Mouse (Mus musculus): ENCODE results near the gene Whamm. TPM values are rescaled to one million over a fixed set of nuclear protein-coding genes. Genes with fewer than 3 reads are reported as not detected.

Whamm gene
- 10 to 100 TPM; 18.9 to 20.1 TPM for total RNA-seq (2021)
- long read RNA-seq, experiment 1, transcript Whamm-201 (10 exons, 3,069 nt), result major isoform, 15 of 22 reads
- long read RNA-seq, experiment 1, partial matches to known transcripts, result 1 of 22 reads
- long read RNA-seq, experiment 1, other reads (novel, unspliced or antisense), result 6 of 22 reads
- long read RNA-seq, experiment 2, transcript Whamm-201 (10 exons, 3,069 nt), result major isoform, 13 of 36 reads
- long read RNA-seq, experiment 2, partial matches to known transcripts, result 14 of 36 reads
- long read RNA-seq, experiment 2, other reads (novel, unspliced or antisense), result 9 of 36 reads

DNA sequence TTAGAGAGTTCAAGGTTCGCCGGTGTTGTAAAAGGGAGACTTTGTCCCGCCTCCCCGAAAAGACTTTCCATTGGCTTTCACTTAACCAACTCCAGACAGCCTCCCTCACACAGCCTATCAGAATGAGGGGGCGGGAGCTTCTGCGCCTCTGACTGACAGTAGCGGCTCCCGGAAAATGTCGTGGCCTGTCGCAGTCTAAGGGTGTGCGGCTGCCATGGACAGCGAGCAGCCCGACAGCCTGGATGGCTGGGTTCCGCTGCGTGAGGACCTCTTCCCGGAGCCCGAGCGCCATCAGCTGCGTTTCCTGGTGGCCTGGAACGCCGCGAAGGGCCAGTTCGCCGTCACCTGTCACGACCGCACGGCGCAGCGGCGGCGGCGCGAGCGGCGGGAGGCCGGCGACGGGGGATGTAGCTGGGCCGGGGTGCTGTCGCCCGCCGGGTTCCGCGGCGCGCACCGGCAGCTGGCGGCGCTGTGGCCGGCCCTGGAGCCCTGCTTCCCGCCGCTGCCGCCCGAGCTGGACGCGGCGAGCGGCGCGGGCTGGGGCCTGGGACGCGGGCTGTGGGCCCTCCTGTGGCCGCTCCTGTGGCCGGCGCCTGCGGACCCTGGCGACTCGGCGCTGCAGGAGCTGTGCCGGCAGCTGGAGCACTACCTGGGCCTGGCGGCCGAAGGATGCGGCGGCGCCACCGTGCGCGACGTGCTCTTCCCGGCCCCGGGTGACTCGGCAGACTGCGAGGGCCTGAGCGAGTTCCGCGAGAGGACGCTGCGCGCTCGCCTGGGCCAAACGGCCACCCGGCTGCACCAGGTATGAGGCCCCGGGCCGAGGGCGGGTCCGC, at the start of gene Whamm:
TSS of gene Whamm (plus strand) at position 159 of the 833 bp plus-strand sequence.
- peak; percentile 87 to 88 for DNase-seq (ENCODE audit: low spot score in 2 of 2)

DNA sequence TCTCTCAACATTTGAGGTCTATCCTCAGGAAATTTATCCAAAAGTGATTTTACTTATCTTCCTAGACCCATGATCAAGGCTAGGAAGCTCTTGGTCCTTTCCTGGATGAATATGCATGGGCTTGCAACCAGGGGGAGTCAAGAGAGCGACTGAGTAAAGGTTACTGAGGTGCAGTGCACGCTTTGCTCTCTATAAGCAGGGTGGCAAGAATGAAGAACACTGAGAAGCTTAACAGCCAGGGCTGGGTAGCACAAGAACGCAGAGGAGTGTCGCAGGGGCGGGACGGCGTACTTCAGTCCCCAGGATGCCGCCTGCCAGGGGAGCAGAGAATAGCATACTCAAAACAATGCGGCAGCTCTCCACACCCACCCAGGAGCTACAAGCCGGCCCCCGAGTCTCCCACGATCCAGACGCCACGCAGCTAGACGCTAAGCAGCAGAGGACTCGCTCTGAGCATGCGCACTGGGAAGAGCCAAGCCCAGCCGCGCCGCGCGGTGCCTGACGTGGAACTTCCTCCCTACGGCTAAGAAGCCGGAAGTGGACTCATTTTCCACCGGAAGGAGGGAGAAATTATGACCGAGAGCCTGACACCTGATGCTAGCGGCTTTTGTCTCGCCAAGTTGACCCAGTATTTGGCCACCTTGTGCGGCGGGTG, 47.9 kb upstream of the Whamm start:
- DNase-seq (ENCODE audit: low spot score in 2 of 2), result peak; percentile 77 to 82

GRCm38 (mm10) chr7:81523663-81524017, 47.4 kb upstream of the Whamm start:
- no peak for DNase-seq (ENCODE audit: low spot score in 2 of 2)

DNA sequence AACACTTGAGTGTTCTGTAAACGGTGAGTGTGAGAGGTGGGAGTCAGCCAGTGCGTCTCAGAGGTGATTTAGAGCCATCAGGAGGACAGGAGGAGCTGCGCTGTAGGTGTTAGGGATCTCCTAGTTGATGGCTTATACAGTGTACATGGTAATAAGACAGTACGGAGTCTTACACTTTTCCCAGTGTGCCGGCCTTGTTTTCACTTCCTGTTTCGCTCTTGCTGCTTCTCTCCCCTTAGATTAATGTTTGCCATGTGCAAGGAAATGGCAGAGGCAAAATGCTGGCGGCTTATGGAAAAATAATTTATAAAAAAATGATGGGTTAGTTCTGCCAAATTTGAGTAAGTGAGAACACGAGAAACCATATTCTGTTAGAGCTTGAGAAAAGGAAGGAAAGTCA, 42.1 kb upstream of the Whamm start:
- DNase-seq (ENCODE audit: low spot score in 2 of 2), result no peak

DNA sequence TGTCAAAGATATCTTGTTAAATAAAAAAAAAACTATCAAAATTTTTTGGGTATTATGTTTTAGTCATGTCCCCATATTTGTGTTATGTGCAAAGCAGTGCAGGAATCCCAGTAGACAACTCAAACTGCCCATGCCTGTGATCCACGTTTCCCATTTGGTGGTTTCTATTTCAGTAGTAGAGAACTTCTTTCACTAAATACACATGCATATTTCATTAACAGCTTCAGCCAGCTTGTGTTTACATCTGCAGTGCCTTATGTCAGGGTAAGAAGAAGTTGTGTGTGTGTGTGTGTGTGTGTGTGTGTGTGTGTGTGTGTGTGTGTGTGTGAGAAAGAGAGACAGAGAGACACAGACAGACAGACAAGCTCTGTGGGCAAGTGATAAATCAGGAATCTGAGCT, 39.6 kb upstream of the Whamm start:
- no peak for DNase-seq (ENCODE audit: low spot score in 2 of 2)

- no peak for DNase-seq (ENCODE audit: low spot score in 2 of 2)
Measured at GRCm38 (mm10) chr7:81536478-81536877, 34.6 kb upstream of the Whamm start.

GRCm38 (mm10) chr7:81538070-81538675, 32.9 kb upstream of the Whamm start:
- no peak for DNase-seq (ENCODE audit: low spot score in 2 of 2)

GRCm38 (mm10) chr7:81539565-81539964, 31.5 kb upstream of the Whamm start:
- no peak for DNase-seq (ENCODE audit: low spot score in 2 of 2)

DNA sequence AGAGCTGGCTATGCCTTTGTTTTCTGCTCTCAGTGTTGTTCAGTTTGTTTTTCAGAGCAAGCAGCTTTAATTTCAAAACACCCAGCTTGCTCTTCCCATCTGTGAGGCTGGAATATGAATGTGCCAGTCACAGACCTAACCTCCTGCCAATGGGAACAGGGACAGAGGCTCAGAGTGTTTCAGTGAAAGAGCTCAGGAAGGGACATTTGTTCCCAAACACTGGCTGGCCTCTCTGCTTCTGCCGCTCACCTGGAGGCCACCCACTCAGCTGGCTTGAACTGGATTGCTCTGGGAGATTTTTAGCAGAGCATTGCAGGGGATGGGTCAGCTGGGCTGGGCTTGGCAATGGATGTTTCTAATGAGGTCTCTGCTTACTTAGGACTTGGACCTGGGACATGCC, 30.1 kb upstream of the Whamm start:
- no peak for DNase-seq (ENCODE audit: low spot score in 2 of 2)

GRCm38 (mm10) chr7:81541924-81542524, 29.0 kb upstream of the Whamm start:
- DNase-seq (ENCODE audit: low spot score in 2 of 2), result peak in 1 of 2 experiments; percentile 49

GRCm38 (mm10) chr7:81542934-81543333, 28.1 kb upstream of the Whamm start:
- DNase-seq (ENCODE audit: low spot score in 2 of 2), result no peak

- no peak for DNase-seq (ENCODE audit: low spot score in 2 of 2)
Measured at GRCm38 (mm10) chr7:81548864-81549263, 22.2 kb upstream of the Whamm start.

DNA sequence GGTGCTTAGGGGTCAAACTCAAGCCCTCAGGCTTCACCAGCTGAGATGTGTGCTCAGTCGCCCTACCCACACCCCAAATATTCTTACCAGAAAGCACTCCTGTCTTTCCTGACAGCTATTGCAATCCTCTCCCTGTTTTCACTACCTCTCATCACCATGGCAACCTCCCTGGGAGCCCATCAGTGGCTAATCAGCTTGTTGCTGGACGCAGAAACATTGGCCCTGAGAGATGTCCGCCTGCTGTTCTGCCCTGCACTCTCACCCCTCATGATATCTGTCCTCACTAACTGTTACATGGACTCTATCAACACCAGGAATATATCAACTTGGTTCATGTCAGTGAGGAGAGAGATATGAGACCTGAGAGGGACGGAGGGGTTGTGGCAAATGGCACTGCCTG, 17.5 kb upstream of the Whamm start:
- DNase-seq (ENCODE audit: low spot score in 2 of 2), result no peak

DNA sequence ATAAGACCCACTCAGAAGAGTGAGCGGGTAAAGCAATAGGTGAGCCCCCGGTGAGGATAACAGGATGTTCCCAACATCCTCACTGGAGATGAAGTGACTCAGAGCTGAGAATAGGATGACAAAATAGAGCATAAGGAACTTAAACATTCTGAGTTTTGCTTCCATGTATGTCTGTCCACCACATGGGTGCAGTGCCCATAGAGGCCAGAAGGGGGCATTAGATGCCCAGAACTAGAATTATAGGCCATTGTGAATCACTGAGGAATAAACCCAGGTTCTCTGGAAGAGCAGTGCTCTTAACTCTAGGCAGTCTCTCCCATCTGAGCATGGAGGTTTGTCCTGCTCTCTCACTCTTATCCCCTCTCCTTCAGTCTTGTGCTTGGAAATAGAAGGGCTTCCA, 16.7 kb upstream of the Whamm start:
- no peak for DNase-seq (ENCODE audit: low spot score in 2 of 2)

DNA sequence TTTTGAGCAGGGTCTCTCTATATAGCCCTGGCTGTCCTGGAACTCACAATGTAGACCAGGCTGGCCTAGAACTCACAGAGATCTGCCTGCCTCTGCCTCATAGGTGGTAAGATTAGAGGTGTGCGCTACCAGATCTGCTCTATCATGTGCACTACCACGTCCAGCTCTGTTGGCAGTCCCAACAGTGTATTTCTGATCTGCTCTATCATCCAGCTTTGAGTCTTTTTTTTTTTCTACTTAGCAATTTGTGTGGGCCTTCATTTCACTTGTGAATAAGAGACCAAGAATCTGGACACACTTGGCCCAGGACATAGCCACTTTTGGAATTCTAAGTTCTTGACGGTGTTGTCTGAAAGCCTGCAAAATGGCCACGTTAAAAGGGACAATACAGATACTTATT, 14.2 kb upstream of the Whamm start:
- no peak for DNase-seq (ENCODE audit: low spot score in 2 of 2)

DNA sequence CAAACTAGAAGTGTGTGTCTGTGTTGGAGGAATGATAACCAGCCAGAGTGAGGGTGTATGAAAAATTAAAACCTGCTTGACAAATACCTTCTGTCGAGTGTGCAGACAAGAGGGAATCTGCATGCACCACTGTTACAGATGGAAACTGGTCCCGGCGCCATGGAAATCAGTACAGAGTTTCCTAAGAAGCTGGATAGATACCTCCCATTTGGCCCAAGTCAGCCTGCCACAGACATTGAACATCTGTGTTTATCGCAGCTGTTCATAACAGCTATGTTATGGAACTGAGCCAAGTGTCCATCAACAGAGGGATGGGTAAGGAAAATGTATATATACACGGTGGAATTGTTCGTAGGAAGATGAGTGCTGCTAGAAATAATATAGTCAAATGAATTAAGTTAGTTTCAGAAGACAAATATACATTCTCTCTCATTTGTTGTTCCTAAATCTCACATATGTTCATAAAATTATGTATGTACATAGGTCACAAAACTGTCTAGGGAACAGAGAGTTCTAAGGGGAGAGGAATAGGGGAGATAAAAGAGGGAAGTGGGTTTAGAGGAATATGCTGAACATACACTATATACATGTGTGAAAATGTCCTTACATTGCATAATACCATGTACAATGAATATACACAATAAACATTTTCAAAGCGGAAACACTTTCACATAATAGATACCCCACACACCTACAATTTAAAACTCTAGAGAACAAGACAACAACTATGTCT, 13.6 kb upstream of the Whamm start:
- no peak for DNase-seq (ENCODE audit: low spot score in 2 of 2)

DNA sequence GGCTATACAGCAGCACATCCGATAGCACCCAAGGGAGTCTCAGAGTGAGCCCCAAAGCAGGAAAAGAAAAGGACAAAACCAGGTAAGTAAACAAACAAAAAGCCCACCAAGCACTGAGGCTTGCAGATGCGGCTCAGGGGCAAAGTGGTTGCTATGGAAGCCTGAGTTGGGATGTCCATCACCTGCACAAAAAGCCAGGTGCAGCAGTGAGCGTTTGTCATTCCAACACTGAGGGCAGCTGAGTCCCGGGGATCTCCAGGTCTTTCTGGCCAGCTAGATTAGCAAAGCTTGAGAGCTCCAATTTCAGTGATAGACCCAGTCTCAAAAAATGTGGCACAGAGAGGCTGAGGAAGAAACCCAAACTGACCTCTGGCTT, 13.1 kb upstream of the Whamm start:
- DNase-seq (ENCODE audit: low spot score in 2 of 2), result no peak

DNA sequence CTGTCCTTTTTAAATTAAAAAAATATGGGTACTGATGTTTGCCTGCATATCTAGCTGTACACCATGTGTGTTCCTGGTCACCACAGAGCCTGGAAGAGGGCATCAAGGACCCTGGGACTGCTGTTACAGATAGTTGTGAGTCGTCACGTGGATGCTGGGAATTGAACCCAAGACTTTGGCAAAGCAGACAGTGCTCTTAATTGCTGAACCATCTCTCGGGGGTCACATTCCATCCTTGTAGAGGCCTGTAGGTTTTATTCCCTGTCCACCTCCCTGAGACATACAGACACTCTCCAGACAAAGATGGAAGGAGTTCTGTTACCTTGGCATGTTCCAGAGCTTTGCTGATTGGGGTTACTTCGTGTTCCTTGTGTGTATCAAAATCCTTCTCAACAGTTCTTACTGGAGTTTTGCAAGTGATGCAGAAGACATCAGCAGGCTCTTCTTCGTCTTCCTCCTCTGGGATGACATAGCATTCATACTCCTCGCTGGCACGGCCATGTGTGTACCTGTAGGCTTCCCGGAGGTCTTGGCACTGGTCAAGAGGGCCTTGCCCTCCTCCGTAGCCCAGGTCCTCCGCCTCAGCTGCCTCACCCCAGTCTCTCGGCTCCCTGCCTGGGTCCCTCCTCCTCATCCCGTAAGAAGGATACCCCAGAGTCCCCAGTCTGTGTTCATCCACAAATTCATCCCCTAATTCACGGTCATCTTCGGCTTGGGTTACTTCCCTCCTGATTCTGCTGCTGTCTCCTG, 11.7 kb upstream of the Whamm start:
- peak in 1 of 2 experiments; percentile 4 for DNase-seq (ENCODE audit: low spot score in 2 of 2)

- peak in 1 of 2 experiments; percentile 3 for DNase-seq (ENCODE audit: low spot score in 2 of 2)
Measured at GRCm38 (mm10) chr7:81560101-81561049, 10.7 kb upstream of the Whamm start.
